Mouse (Mus musculus) G1E (cell line): ENCODE measurements around the gene Zbtb32. TPM values are rescaled to one million over a fixed set of nuclear protein-coding genes. Genes with fewer than 3 reads are reported as not detected.

Experiments used
- ATAC-seq: 2 replicates; pipeline ENCODE4 v1.8.0; 2016; ENCODE audit warnings: mild to moderate bottlenecking; ENCODE audit not compliant: insufficient number of reproducible peaks, poor library complexity, low FRiP score, severe bottlenecking; ENCODE audit errors: extremely low read depth
- DNase-seq: peaks from one replicate; pipeline ENCODE4 v3.0.0; 2012; ENCODE audit warnings: low spot score
- H3K27me3 ChIP-seq: 2 replicates; pipeline ENCODE4 v1.6.1; 2012; ENCODE audit warnings: mild to moderate bottlenecking, low read length, inconsistent platforms; ENCODE audit not compliant: insufficient read depth
- H3K36me3 ChIP-seq: replicated peaks from 2 replicates; pipeline ENCODE3; 2012; ENCODE audit warnings: mild to moderate bottlenecking, inconsistent platforms
- H3K4me1 ChIP-seq: 2 replicates; pipeline ENCODE4 v1.6.1; 2012; ENCODE audit warnings: low read depth, low read length, inconsistent platforms, mixed read lengths; ENCODE audit not compliant: insufficient read depth
- H3K4me3 ChIP-seq: 2 replicates; pipeline ENCODE4 v1.5.1; 2012; ENCODE audit warnings: low read depth, mild to moderate bottlenecking, inconsistent platforms, low read length, moderate library complexity, mixed read lengths
- H3K9me3 ChIP-seq: replicated peaks from 2 replicates; pipeline ENCODE4 v1.6.1; 2012; ENCODE audit warnings: inconsistent platforms
- CTCF ChIP-seq: IDR thresholded peaks from 2 replicates; pipeline ENCODE4 v1.5.1; 2012; ENCODE audit warnings: low read depth, low read length, inconsistent platforms, mixed read lengths
- GATA1 ChIP-seq: IDR thresholded peaks from 2 replicates; pipeline ENCODE4 v1.6.1; 2012; ENCODE audit warnings: borderline replicate concordance, low read length, inconsistent platforms, mixed read lengths
- GATA2 ChIP-seq: IDR thresholded peaks from 2 replicates; pipeline ENCODE4 v1.6.1; 2012; ENCODE audit warnings: low read depth, low read length, inconsistent platforms, borderline replicate concordance
- POLR2AphosphoS5 ChIP-seq: IDR thresholded peaks from 2 replicates; pipeline ENCODE4 v1.6.1; 2012; ENCODE audit warnings: low read depth, low read length, inconsistent platforms; ENCODE audit not compliant: insufficient replicate concordance
- TAL1 ChIP-seq: conservative IDR thresholded peaks from 2 replicates; pipeline ENCODE4 v1.6.1; 2012; ENCODE audit warnings: low read depth, low read length, inconsistent platforms, mixed read lengths
- polyA plus RNA-seq: library from polyadenylated mRNA; stranded (reverse); fragments of >175 nt; gene quantifications from 2 replicates; pipeline ENCODE4 v1.2.3, GENCODE M21; 2012
- total RNA-seq, 2 experiments: library from RNA; stranded (forward) in 1 of 2; stranded (reverse) in 1 of 2; fragments of 200-1000 nt in 1 of 2; fragments of >200 nt in 1 of 2; fragmentation: Nextera tagmentation in 1 of 2; gene quantifications; 2 replicates each; pipeline ENCODE4 v1.2.3; 2014 to 2017

Gene Zbtb32
- total and polyA plus RNA-seq, 3 experiments, result 0.05 to 0.30 TPM; not detected in 1

DNA sequence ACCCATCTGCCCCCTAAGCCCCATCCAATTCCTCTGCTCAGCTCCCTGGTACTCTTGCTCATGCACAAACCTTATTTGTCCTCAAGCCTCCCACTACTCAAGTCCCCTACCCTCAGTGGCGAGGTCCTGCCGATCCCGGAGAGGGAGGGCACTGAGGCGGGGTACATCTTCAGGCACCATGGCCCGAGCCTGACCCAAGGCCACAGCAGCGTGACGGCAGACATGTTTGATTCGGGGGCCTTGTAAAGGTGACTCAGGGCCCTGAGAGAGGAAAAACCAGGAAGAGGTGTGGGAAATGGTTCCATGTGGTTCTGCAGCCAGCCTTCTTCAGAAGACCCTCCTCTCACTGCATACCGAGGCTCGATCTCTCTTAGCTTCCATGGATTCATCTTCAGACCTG, 14.4 kb downstream of the Zbtb32 start:
- ATAC-seq, result no peak
- Histone ChIP-seq H3K4me1 (peaks cover 68% of the 10 kb centered on the region), H3K4me3 (no peak overlapping the region), H3K9me3 (no peaks in the 10 kb centered on the region), H3K36me3 (peaks cover 79% of the 10 kb centered on the region), H3K27me3 (no peaks in the 10 kb centered on the region)
- no peak for TF ChIP-seq GATA2
- no peak for TF ChIP-seq POLR2AphosphoS5
- TF ChIP-seq CTCF, result no peak
- DNase-seq, result no peak

DNA sequence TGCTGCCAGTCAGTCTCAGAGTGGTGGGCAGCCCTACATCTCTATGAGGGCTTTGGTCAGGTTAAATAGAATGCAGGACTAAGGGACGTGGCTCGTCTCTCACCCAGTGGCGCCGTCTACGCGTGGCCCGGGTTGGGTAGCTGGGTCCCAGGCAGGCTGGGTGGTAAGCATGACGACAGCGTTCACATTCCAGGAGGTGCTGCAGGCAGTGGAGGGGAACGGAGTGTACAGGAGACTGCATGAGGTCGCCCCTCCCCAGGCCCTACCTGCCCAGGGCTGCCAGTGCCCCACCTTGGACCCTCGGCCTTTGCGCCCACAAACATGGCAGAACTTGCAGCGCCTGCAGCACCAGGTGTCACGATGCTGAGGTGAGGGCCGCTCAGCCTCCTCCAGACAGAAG, 17.2 kb downstream of the Zbtb32 start:
- Histone ChIP-seq H3K4me1 (peaks cover 52% of the 10 kb centered on the region), H3K36me3 (peaks cover 99% of the 10 kb centered on the region), H3K27me3 (no peaks in the 10 kb centered on the region), H3K4me3 (0 out of 2 replicates have a peak overlapping the region, but pooled peaks have one; percentile 10), H3K9me3 (no peaks in the 10 kb centered on the region)
- ATAC-seq (no peak), DNase-seq (no peak)
- TF ChIP-seq GATA2, result no peak
- no peak for TF ChIP-seq CTCF
- TF ChIP-seq POLR2AphosphoS5, result no peak
- TF ChIP-seq TAL1, result no peak
- no peak for TF ChIP-seq GATA1

DNA sequence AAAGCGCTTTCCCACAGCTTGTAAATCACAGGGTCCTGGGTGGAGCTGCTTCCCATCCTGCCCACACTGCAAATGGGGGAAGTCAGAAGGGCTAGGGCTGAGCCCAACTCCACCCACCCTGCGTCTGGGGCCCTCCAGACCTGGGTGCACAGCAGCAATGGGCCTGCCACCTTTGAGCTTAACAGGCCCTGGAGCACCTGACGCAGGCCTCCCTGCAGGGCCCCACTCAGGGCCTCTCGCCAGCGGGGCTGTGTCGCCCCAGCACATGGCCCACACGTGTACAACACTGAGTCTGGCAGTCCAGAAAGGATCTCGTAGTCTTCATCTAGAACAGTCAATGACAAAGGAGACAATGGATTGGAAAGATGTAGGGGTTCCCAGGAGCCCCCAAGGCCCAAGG, 18.8 kb downstream of the Zbtb32 start:
- TF ChIP-seq GATA2, result no peak
- TF ChIP-seq GATA1, result no peak
- no peak for TF ChIP-seq CTCF
- TF ChIP-seq TAL1, result no peak
- TF ChIP-seq POLR2AphosphoS5, result no peak
- Histone ChIP-seq H3K36me3 (peaks cover 99% of the 10 kb centered on the region), H3K4me1 (peaks cover 41% of the 10 kb centered on the region), H3K9me3 (no peaks in the 10 kb centered on the region), H3K27me3 (no peaks in the 10 kb centered on the region), H3K4me3 (no peak overlapping the region)
- ATAC-seq (no peak), DNase-seq (no peak)

DNA sequence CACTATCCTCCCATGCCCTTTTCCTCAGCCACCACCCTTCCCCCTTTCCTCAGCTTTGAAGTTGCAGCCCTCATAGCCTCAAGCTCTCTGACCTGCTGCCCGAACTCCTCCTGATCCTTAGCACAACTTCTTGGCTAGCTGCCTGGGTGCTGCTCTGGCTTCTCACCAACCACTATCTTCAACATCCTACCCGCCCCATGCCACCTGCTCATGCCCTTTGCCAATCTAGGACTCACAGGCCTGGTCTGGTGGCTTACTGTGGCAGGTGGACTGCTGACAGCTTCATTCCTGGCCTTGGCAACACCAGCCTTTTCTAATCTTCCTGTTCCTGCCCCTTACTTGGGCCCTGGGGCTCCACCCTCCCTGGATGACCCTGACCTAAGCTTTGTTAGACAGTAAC, 25.7 kb downstream of the Zbtb32 start:
- no peak for TF ChIP-seq CTCF
- TF ChIP-seq GATA2, result no peak
- TF ChIP-seq POLR2AphosphoS5, result no peak
- TF ChIP-seq TAL1, result no peak
- TF ChIP-seq GATA1, result no peak
- H3K27me3 ChIP-seq, result no peaks in the 10 kb centered on the region
- H3K36me3 ChIP-seq, result peaks cover 100% of the 10 kb centered on the region
- no peaks in the 10 kb centered on the region for H3K9me3 ChIP-seq
- no peak for ATAC-seq
- H3K4me1 ChIP-seq, result peaks cover 28% of the 10 kb centered on the region
- no peak overlapping the region for H3K4me3 ChIP-seq
- no peak for DNase-seq

DNA sequence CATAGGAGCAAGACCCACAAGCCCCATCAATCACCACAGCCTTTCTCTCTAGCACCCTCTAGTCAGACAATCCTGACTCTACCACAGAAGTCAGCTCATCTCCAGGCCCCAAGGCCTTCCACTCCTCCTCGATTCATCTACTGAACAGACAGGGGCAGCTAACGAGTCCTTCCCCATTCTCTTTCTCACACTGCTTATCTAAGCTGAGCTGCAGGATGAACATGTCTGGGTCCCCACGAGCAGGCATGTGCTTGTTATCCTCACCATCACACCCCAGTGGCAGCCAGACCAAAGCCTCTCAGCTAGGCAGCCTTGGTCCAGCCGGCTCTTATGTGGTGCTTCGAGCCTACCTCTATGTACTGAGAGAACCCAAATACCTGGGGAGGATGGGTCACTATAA, 26.3 kb downstream of the Zbtb32 start:
- Histone ChIP-seq H3K4me3 (no peak overlapping the region), H3K27me3 (no peaks in the 10 kb centered on the region), H3K4me1 (peaks cover 31% of the 10 kb centered on the region), H3K9me3 (no peaks in the 10 kb centered on the region), H3K36me3 (peaks cover 99% of the 10 kb centered on the region)
- ATAC-seq (no peak), DNase-seq (no peak)
- TF ChIP-seq CTCF (no peak), GATA1 (no peak), GATA2 (no peak), TAL1 (no peak), POLR2AphosphoS5 (no peak)

DNA sequence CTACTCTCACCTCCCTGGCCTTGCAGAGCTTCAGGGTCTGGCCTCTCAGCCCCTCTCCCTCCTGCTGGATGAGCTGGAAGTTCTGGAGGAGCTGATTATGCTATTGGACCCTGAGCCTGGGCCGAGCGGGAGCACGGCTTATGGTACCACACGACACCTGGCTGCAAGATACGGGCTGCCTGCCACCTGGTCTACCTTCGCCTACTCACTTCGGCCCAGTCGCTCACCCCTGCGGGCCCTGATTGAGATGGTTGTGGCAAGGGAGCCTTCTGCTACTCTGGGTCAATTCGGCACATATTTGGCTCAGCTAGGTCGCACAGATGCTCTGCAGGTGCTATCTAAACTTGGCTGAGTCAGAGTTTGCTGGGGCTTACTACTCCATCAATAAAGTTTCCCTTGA, 31.2 kb downstream of the Zbtb32 start:
- DNase-seq, result no peak

DNA sequence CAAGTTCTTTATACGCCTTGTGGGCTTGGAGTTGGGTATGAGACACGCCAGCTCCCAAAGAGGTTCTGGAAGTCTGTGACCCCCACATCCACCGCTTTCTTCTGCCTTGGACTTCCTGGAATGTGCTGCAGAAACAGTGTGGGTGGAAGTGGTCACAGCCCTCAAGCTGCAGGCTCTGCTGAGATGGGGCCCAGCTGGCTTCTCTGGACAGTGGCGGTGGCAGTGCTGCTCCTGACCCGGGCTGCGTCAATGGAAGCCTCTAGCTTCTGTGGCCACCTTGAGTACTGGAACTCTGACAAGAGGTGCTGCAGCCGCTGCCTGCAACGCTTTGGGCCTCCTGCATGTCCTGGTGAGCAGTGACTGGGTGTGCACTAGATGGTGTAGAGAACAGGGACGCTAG, 32.7 kb downstream of the Zbtb32 start:
- no peak for DNase-seq
- 0 out of 2 replicates have a peak overlapping the region, but pooled peaks have one; percentile 8 for H3K4me3 ChIP-seq
- H3K36me3 ChIP-seq, result peaks cover 77% of the 10 kb centered on the region
- no peak for TF ChIP-seq GATA1
- TF ChIP-seq POLR2AphosphoS5, result no peak
- TF ChIP-seq TAL1, result no peak
- no peak for TF ChIP-seq CTCF
- TF ChIP-seq GATA2, result no peak
- H3K4me1 ChIP-seq, result peaks cover 46% of the 10 kb centered on the region
- no peak for ATAC-seq
- no peaks in the 10 kb centered on the region for H3K9me3 ChIP-seq
- H3K27me3 ChIP-seq, result no peaks in the 10 kb centered on the region

More for the DNA sequence above, 31.2 kb downstream of the Zbtb32 start:
- Histone ChIP-seq H3K4me1 (peaks cover 50% of the 10 kb centered on the region), H3K9me3 (no peaks in the 10 kb centered on the region), H3K4me3 (no peak overlapping the region), H3K27me3 (no peaks in the 10 kb centered on the region), H3K36me3 (peaks cover 87% of the 10 kb centered on the region)
- TF ChIP-seq TAL1 (no peak), CTCF (no peak), POLR2AphosphoS5 (no peak), GATA1 (no peak), GATA2 (no peak)
- ATAC-seq, result no peak
